ENCODE assay signal across 8 mouse cellular contexts in genomic region chr2:127271042-127271515, GRCm38 (mm10). TPM values are rescaled to one million over a fixed set of nuclear protein-coding genes. Genes with fewer than 3 reads are reported as not detected.
DNase-seq lines count a peak whose midpoint lies in the region; ATAC-seq and TF ChIP-seq lines count a peak whose summit lies in the region.

No protein-coding gene starts in this region.

- H3K36me3 ChIP-seq in liver, adult 2 months (ENCODE audit: control insufficient read depth, insufficient read depth, low read length), result no peaks in the 10 kb centered on the region; the same call in none of the 2 replicates
- H3K36me3 ChIP-seq in neural tube, embryonic 14.5 days (ENCODE audit: control insufficient read depth, insufficient read depth, low read length), result no peaks in the 10 kb centered on the region

- peak; percentile 60 for DNase-seq in adrenal gland, postnatal 10 days
- DNase-seq in adrenal gland, adult 8-10 months, result no peak
- peak; percentile 5 for DNase-seq in thymus, postnatal 0 days (ENCODE audit: low spot score)
- DNase-seq in thymus, adult 18-20 months, result no peak
- DNase-seq in heart, postnatal 10 days, result peak; percentile 47 to 48
- peak; percentile 93 for DNase-seq in liver, adult 2 months (ENCODE audit: extremely low read depth, low read depth, low spot score)
- no peak for DNase-seq in c-Kit-positive CD71-positive TER-119-positive erythroid progenitor cells, embryonic 14.5 days (ENCODE audit: low spot score)

- H3K4me2 ChIP-seq in neural tube, embryonic 14.5 days (ENCODE audit: low read depth, low read length), result peak overlapping the region; percentile 82

- no peaks in the 10 kb centered on the region for H3K27me3 ChIP-seq in liver, adult 2 months (ENCODE audit: control insufficient read depth, insufficient read depth, low read length)
- no peaks in the 10 kb centered on the region for H3K27me3 ChIP-seq in neural tube, embryonic 14.5 days (ENCODE audit: control insufficient read depth, insufficient read depth, low read length)

- H3K9ac ChIP-seq in liver, adult 2 months (ENCODE audit: low read depth, low read length), result peak overlapping the region; percentile 92
- peak overlapping the region; percentile 76 for H3K9ac ChIP-seq in neural tube, embryonic 14.5 days (replicated peaks; ENCODE audit: low read depth, low read length)

- H3K27ac ChIP-seq in liver, adult 2 months (replicated peaks; ENCODE audit: insufficient read depth, low read depth, low read length), result peak overlapping the region; percentile 97
- H3K27ac ChIP-seq in neural tube, embryonic 14.5 days (ENCODE audit: low read depth, low read length), result peak overlapping the region; percentile 88

- ATAC-seq in neural tube, embryonic 14.5 days (ENCODE audit: low read depth), result no peak

- H3K79me2 ChIP-seq in liver, adult 2 months (ENCODE audit: control insufficient read depth, insufficient read depth, low read length), result peaks cover 19% of the 10 kb centered on the region; the same call in 1 of the 2 replicates

- H3K9me3 ChIP-seq in neural tube, embryonic 14.5 days (ENCODE audit: control insufficient read depth, low read length), result no peaks in the 10 kb centered on the region

- no peak for TF ChIP-seq POLR2A in liver, adult 2 months (IDR thresholded peaks at IDR 0.05; ENCODE audit: extremely low read depth, insufficient read depth, low read length)

- peak overlapping the region; percentile 76 for H3K4me3 ChIP-seq in liver, adult 2 months (ENCODE audit: insufficient read depth, low read depth, low read length)
- peak overlapping the region; percentile 82 for H3K4me3 ChIP-seq in neural tube, embryonic 14.5 days (ENCODE audit: low read depth, low read length)

- 2% methylated on average over 8 of the region's 8 CpGs for WGBS in liver, adult 2 months
- WGBS in neural tube, embryonic 14.5 days, result 10% methylated on average over 8 of the region's 8 CpGs

- intact Hi-C loops in heart, postnatal 10 days (cut with DNase I), result loop anchor here (5.0 kb wide), 1 partner anchor 66 kb away; the partner anchor contains the start of genes Astl and Dusp2

- H3K4me1 ChIP-seq in liver, adult 2 months (ENCODE audit: control insufficient read depth, insufficient read depth, low read length), result peaks cover 17% of the 10 kb centered on the region; the same call in 1 of the 2 replicates
- H3K4me1 ChIP-seq in neural tube, embryonic 14.5 days (ENCODE audit: control insufficient read depth, insufficient read depth, low read length), result peaks cover 11% of the 10 kb centered on the region; the same call in 1 of the 2 replicates

- no peak for TF ChIP-seq CTCF in liver, adult 2 months (IDR thresholded peaks at IDR 0.05; ENCODE audit: low read depth, low read length)

RNA-seq across cellular contexts. Expression of gene Stard7, which starts 1.1 kb away (rescaled TPM):
- 100 to 1,000 TPM; 143 to 175 TPM for total RNA-seq in adrenal gland, postnatal 10 days (2021)
- 100 to 1,000 TPM; 108 to 147 (median 121) TPM for total RNA-seq in adrenal gland, adult 8-10 months (2022)
- 56.7 and 61.8 TPM in 2 replicates for polyA plus RNA-seq in thymus, postnatal 0 days (2015; fragmentation: Nextera tagmentation; extraction: Ambion mirVana)
- 100 to 1,000 TPM; 184 to 187 TPM for total RNA-seq in heart, postnatal 10 days (2021)
- 102 and 119 TPM in 2 replicates for total RNA-seq in liver, adult 2 months (2014; rRNA removed)
- polyA plus RNA-seq in liver, adult 2 months (2012; rRNA removed), result 51.2 and 54.3 TPM in 2 replicates
- polyA plus RNA-seq in neural tube, embryonic 14.5 days (2014; fragmentation: Nextera tagmentation; extraction: Ambion mirVana), result 103 and 110 TPM in 2 replicates

RNA-seq across cellular contexts. Expression of gene Tmem127, which starts 23.4 kb away (rescaled TPM):
- 10 to 100 TPM; 55.4 to 56.4 TPM for total RNA-seq in adrenal gland, postnatal 10 days (2021)
- 10 to 100 TPM; 80.3 to 95.7 (median 89.0) TPM for total RNA-seq in adrenal gland, adult 8-10 months (2022)
- polyA plus RNA-seq in thymus, postnatal 0 days (2015; fragmentation: Nextera tagmentation; extraction: Ambion mirVana), result 30.7 and 34.2 TPM in 2 replicates
- total RNA-seq in heart, postnatal 10 days (2021), result 10 to 100 TPM; 39.4 to 40.4 TPM
- 16.6 and 18.5 TPM in 2 replicates for total RNA-seq in liver, adult 2 months (2014; rRNA removed)
- 45.8 and 50.5 TPM in 2 replicates for polyA plus RNA-seq in liver, adult 2 months (2012; rRNA removed)
- polyA plus RNA-seq in neural tube, embryonic 14.5 days (2014; fragmentation: Nextera tagmentation; extraction: Ambion mirVana), result 35.1 and 48.8 TPM in 2 replicates

RNA-seq across cellular contexts. Expression of gene Ciao1, which starts 23.5 kb away (rescaled TPM):
- 10 to 100 TPM; 85.9 to 93.7 TPM for total RNA-seq in adrenal gland, postnatal 10 days (2021)
- 100 to 1,000 TPM; 121 to 155 (median 131) TPM for total RNA-seq in adrenal gland, adult 8-10 months (2022)
- 86.2 and 91.2 TPM in 2 replicates for polyA plus RNA-seq in thymus, postnatal 0 days (2015; fragmentation: Nextera tagmentation; extraction: Ambion mirVana)
- 10 to 100 TPM; 57.2 to 60.4 TPM for total RNA-seq in heart, postnatal 10 days (2021)
- total RNA-seq in liver, adult 2 months (2014; rRNA removed), result 44.9 and 50.9 TPM in 2 replicates
- polyA plus RNA-seq in liver, adult 2 months (2012; rRNA removed), result 60.5 and 62.7 TPM in 2 replicates
- 59.0 and 59.9 TPM in 2 replicates for polyA plus RNA-seq in neural tube, embryonic 14.5 days (2014; fragmentation: Nextera tagmentation; extraction: Ambion mirVana)

Comparison
In these comparisons a context has a peak if more than half of its experiments do, and no peak if none do; other contexts are left out.
1. DNase-seq: peak in adrenal gland, postnatal 10 days (single experiment), thymus, postnatal 0 days (single experiment), heart, postnatal 10 days (2 of 2) and liver, adult 2 months (single experiment); none in adrenal gland, adult 8-10 months (single experiment), thymus, adult 18-20 months (0 of 2) and c-Kit-positive CD71-positive TER-119-positive erythroid progenitor cells, embryonic 14.5 days (single experiment).